Comparison of ENCODE assay signal across 15 mouse cellular contexts in genomic region chr8:94488016-94488415, GRCm38 (mm10). TPM values are rescaled to one million over a fixed set of nuclear protein-coding genes. Genes with fewer than 3 reads are reported as not detected.
"Had no signal": no experiment of that assay in that cellular context is flagged by ENCODE, and none has a peak within 500 bp of the region (broad histone marks: within the 10 kb centered on the region; RNA-seq: fewer than 3 reads in every experiment).

No protein-coding gene starts in this region.

- DNase-seq: left cerebral cortex, postnatal 4 days; liver; liver, embryonic 13.5 days; liver, postnatal 0 days; lung, adult 18-20 months; lung, adult 2 months; lung, embryonic 14.5 days; lung, postnatal 10 days; lung, postnatal 14 days; lung, postnatal 36 days; lung, postnatal 4 days; midbrain, embryonic 14.5 days had no signal

RNA-seq across cellular contexts. Expression of gene Nlrc5, which starts 53.9 kb away (rescaled TPM):
- polyA plus RNA-seq: limb, embryonic 10.5 days; liver, embryonic 11.5 days; midbrain, embryonic 11.5 days had no signal
